Mouse (Mus musculus) bone marrow macrophage, adult 2 months (primary cell): Measurements from ENCODE around the gene Map7d2.

ENCODE experiments used
- CTCF ChIP-seq: IDR thresholded peaks from 2 replicates; pipeline ENCODE4 v1.5.1; 2012; ENCODE audit warnings: low read depth, mild to moderate bottlenecking, low read length, moderate library complexity
- POLR2A ChIP-seq: IDR thresholded peaks from 2 replicates; pipeline ENCODE4 v1.6.1; 2012; ENCODE audit warnings: mild to moderate bottlenecking, low read depth, low read length, borderline replicate concordance

DNA sequence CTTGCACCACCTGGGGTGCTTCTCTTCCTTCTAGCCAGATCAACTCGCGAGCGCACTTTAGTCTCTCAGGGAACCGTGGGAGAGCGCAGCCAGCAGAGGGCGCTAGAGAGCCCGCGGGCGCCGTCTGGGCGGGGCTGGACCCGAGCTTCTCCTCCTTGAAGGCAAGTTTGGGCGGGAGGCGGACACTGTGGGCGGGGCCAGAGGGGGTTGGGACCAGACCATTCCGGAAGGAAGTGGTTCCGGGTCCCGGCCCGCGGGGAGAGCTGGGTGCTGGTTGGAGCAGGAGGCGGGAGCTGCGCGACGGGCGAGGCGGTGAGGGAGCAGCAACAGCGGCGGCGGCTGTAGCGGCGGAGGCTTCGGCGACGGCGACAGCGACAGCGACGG is 118.0 kb downstream of the Map7d2 start:
- peak; percentile 40; the same call in 1 of the 2 replicates for TF ChIP-seq CTCF
- no peak for TF ChIP-seq POLR2A
